Mouse (Mus musculus) midbrain, embryonic 15.5 days (tissue): ENCODE results near the gene Sult1a1. TPM values are rescaled to one million over a fixed set of nuclear protein-coding genes. Genes with fewer than 3 reads are reported as not detected.
"Not testable (repeated sequence)": the region's sequence is repeated elsewhere in the genome, so short reads cannot be mapped to it uniquely, and the experiment has no call there.

Experiments used
- ATAC-seq: fragments of 200-750 bp; cut with Nextera tagmentation; replicated peaks from 2 replicates; pipeline ENCODE4 v1.8.0; 2017; ENCODE audit warnings: moderate TSS enrichment
- H3K27ac ChIP-seq: fragments of 300-500 bp; sonication (generic); 2 replicates; pipeline ENCODE4 v1.5.1; 2015; ENCODE audit warnings: mild to moderate bottlenecking, inconsistent platforms
- H3K27me3 ChIP-seq: fragments of 300-500 bp; sonication (generic); replicated peaks from 2 replicates; pipeline ENCODE4 v1.6.1; 2015; ENCODE audit warnings: inconsistent platforms
- H3K36me3 ChIP-seq: fragments of 300-500 bp; sonication (generic); replicated peaks from 2 replicates; pipeline ENCODE4 v1.6.1; 2015; ENCODE audit warnings: inconsistent platforms
- H3K4me1 ChIP-seq: fragments of 300-500 bp; sonication (generic); 2 replicates; pipeline ENCODE4 v1.6.1; 2015; ENCODE audit warnings: inconsistent platforms
- H3K4me2 ChIP-seq: fragments of 300-500 bp; sonication (generic); 2 replicates; pipeline ENCODE4 v1.6.1; 2015; ENCODE audit warnings: inconsistent platforms, mild to moderate bottlenecking, moderate library complexity
- H3K4me3 ChIP-seq: fragments of 300-500 bp; sonication (generic); 2 replicates; pipeline ENCODE4 v1.5.1; 2015; ENCODE audit warnings: mild to moderate bottlenecking, inconsistent platforms
- H3K9ac ChIP-seq: fragments of 300-500 bp; sonication (generic); 2 replicates; pipeline ENCODE4 v1.6.1; 2015; ENCODE audit warnings: mild to moderate bottlenecking, inconsistent platforms
- H3K9me3 ChIP-seq: fragments of 300-500 bp; sonication (generic); 2 replicates; pipeline ENCODE4 v1.6.1; 2016; ENCODE audit warnings: inconsistent platforms
- WGBS: fragments of 180-500 bp; shearing (Covaris S2); methylation state at CpG from one replicate; pipeline ENCODE4 v1.1.7; 2015; ENCODE audit warnings: mixed read lengths; 5-methylcytosine and 5-hydroxymethylcytosine counted together
- polyA plus RNA-seq: library from polyadenylated mRNA; unstranded; fragments of >200 nt; fragmentation: Nextera tagmentation; extraction: Ambion mirVana; gene quantifications from 2 replicates; pipeline ENCODE4 v1.2.1, GENCODE M21; 2015

The Sult1a1 gene
- polyA plus RNA-seq, 1 experiment from 2014 or later: 8.9 TPM

DNA sequence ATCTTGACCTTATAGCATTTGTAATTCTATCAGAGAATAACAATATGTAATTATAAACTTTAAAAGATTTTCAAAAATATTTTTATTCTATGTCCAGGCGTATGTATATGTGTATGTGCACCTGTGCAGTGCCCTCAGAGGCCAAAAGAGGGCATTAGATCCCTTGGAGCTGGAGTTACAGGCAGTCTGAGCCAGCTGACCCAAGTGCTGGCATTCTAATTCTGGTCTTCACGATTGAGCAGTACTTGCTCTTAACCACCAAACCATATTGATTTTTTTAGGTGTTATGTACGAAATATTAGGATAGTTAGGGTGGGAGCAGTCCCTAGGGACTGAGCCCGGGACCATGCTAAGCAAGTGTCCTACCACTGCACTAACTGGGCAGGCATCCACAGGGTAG is 27.7 kb downstream of the Sult1a1 start:
- peaks cover 15% of the 10 kb centered on the region for H3K4me1 ChIP-seq
- WGBS: 80% methylated on average over 4 of the region's 4 CpGs
- H3K9ac ChIP-seq: no peak overlapping the region
- H3K4me2 ChIP-seq: peak overlapping the region; percentile 58
- H3K27ac ChIP-seq: peak overlapping the region; percentile 95
- no peak for ATAC-seq
- no peaks in the 10 kb centered on the region for H3K27me3 ChIP-seq
- H3K4me3 ChIP-seq: peak overlapping the region; percentile 64
- H3K36me3 ChIP-seq: no peaks in the 10 kb centered on the region
- no peaks in the 10 kb centered on the region for H3K9me3 ChIP-seq

DNA sequence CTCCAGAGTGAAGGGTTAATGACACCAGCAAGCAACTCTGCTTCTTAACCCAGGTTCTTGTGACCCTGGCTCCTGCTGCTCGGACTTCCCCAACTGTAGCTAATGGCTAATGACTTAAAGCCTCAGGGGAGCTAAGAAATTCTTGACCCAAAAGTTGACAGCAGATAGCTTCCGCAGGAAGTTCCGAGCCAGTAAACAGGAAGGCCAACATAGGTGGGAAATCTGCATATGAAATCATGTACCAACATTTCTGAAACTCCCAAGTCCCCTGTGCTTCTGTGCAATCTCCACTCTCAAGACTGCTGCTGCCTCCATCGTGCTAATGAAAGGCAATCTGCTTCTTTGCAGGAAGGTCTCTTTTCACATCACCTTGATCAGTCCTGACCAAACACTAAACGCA is 30.5 kb downstream of the Sult1a1 start:
- no peak for ATAC-seq
- Histone ChIP-seq H3K36me3 (no peaks in the 10 kb centered on the region), H3K4me1 (peaks cover 13% of the 10 kb centered on the region; the same call in 1 of the 2 replicates), H3K27me3 (no peaks in the 10 kb centered on the region), H3K9me3 (no peaks in the 10 kb centered on the region), H3K4me3 (no peak overlapping the region), H3K9ac (no peak overlapping the region), H3K27ac (no peak overlapping the region), H3K4me2 (no peak overlapping the region)
- 68% methylated on average over 5 of the region's 5 CpGs for WGBS

GRCm38 (mm10) chr7:126644914-126645313 is 31.3 kb downstream of the Sult1a1 start:
- H3K27ac ChIP-seq: no peak overlapping the region
- no peak for ATAC-seq
- no peaks in the 10 kb centered on the region for H3K27me3 ChIP-seq
- H3K9ac ChIP-seq: no peak overlapping the region
- H3K36me3 ChIP-seq: no peaks in the 10 kb centered on the region
- H3K9me3 ChIP-seq: no peaks in the 10 kb centered on the region
- H3K4me2 ChIP-seq: no peak overlapping the region
- peaks cover 8% of the 10 kb centered on the region; the same call in 1 of the 2 replicates for H3K4me1 ChIP-seq
- no peak overlapping the region for H3K4me3 ChIP-seq

DNA sequence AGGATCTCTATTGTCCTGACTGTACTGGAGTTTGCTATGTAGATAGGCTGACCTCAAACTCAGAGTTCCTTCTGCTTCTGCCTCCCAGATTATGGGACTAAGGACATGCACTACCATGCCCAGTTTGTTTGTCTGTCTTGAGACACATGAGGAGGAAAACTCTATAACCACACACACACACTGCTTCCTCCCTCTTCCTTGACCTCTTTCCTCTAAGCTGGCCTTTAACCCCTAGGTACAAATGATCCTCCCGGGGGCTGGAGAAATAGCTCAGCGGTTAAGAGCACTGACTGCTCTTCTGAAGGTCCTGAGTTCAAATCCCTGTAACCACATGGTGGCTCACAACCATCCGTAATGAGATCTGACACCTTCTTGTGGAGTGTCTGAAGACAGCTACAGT is 31.9 kb downstream of the Sult1a1 start:
- H3K27me3 ChIP-seq: no peaks in the 10 kb centered on the region
- ATAC-seq: no peak
- no peak overlapping the region for H3K9ac ChIP-seq
- H3K4me3 ChIP-seq: no peak overlapping the region
- H3K4me2 ChIP-seq: no peak overlapping the region
- no peaks in the 10 kb centered on the region for H3K36me3 ChIP-seq
- no peaks in the 10 kb centered on the region for H3K9me3 ChIP-seq
- peaks cover 7% of the 10 kb centered on the region; the same call in 1 of the 2 replicates for H3K4me1 ChIP-seq
- H3K27ac ChIP-seq: no peak overlapping the region
- 74% methylated on average over 3 of the region's 3 CpGs for WGBS

GRCm38 (mm10) chr7:126643244-126643617 is 33.0 kb downstream of the Sult1a1 start:
- not testable (repeated sequence) for H3K4me1 ChIP-seq, H3K9me3 ChIP-seq, H3K27me3 ChIP-seq, H3K36me3 ChIP-seq, H3K4me3 ChIP-seq, H3K9ac ChIP-seq, ATAC-seq, H3K27ac ChIP-seq, H3K4me2 ChIP-seq
- WGBS: 55% methylated on average over 3 of the region's 3 CpGs

DNA sequence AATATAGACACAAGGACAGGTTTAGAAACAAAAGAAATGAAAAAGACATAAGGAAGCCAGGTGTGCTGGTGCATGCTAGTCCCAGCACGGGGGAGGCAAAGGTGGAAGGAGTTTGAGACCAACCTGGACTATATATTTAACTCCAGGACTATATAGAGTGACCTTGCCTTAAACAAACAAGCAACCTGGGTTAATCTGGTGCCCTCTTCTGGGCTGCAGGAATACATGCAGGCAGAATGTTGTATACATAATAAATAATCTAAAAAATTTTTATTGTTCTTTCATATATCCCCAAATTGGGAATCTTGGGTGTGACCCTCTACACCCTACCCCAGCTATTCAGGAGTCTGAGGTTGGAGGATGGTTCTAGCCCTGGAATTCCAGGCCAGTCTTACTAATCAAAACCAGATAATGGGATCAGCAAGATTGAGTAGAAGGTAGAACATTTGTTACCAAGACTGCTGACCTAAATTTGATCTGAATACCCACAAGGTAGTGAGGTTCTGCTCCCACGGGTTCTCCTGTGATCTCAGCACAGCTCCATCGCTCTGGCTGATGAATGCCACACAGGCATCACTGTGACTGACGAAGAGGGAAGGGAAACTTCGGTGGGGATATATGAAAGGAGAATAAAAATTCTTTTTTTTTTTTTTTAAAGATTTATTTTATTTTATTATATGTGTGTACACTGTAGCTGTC is 33.5 kb downstream of the Sult1a1 start:
- H3K4me1 ChIP-seq: no peaks in the 10 kb centered on the region
- H3K4me3 ChIP-seq: no peak overlapping the region
- H3K9me3 ChIP-seq: no peaks in the 10 kb centered on the region
- 74% methylated on average over 5 of the region's 5 CpGs for WGBS
- H3K27ac ChIP-seq: no peak overlapping the region
- no peak overlapping the region for H3K4me2 ChIP-seq
- ATAC-seq: no peak
- no peak overlapping the region for H3K9ac ChIP-seq
- no peaks in the 10 kb centered on the region for H3K27me3 ChIP-seq
- H3K36me3 ChIP-seq: no peaks in the 10 kb centered on the region

- whole genome bisulfite sequencing: 20% methylated on average over 4 of the region's 4 CpGs
- H3K9me3 ChIP-seq: no peaks in the 10 kb centered on the region
- H3K36me3 ChIP-seq: no peaks in the 10 kb centered on the region
- no peak overlapping the region for H3K27ac ChIP-seq
- H3K9ac ChIP-seq: no peak overlapping the region
- no peak overlapping the region for H3K4me2 ChIP-seq
- no peak overlapping the region for H3K4me3 ChIP-seq
- ATAC-seq: no peak
- no peaks in the 10 kb centered on the region for H3K27me3 ChIP-seq
- no peaks in the 10 kb centered on the region for H3K4me1 ChIP-seq
Observed at GRCm38 (mm10) chr7:126636733-126637520, 39.3 kb downstream of the Sult1a1 start.

DNA sequence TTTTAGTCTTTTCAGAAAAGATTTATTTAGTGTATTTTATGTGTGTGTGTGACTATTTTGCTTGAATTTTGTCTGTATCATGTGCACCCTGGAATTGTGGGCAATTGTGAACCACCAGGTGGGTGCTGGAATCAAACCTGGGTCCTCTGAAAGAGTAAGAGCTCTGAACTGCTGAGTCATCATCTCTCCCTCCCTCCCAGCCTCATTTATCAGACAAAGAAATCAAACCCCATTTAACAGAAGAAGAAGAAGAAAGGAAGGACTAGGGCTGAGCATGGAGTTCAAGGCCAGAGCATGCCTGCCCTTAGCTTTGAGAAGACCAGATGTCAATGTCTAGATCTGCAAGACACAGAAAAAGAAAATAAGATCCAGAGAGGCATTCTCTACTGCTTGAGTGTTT is 40.9 kb downstream of the Sult1a1 start:
- Histone ChIP-seq H3K9ac (no peak overlapping the region), H3K4me2 (no peak overlapping the region), H3K27me3 (no peaks in the 10 kb centered on the region), H3K4me1 (no peaks in the 10 kb centered on the region), H3K4me3 (no peak overlapping the region), H3K9me3 (no peaks in the 10 kb centered on the region), H3K36me3 (no peaks in the 10 kb centered on the region), H3K27ac (no peak overlapping the region)
- ATAC-seq: no peak

DNA sequence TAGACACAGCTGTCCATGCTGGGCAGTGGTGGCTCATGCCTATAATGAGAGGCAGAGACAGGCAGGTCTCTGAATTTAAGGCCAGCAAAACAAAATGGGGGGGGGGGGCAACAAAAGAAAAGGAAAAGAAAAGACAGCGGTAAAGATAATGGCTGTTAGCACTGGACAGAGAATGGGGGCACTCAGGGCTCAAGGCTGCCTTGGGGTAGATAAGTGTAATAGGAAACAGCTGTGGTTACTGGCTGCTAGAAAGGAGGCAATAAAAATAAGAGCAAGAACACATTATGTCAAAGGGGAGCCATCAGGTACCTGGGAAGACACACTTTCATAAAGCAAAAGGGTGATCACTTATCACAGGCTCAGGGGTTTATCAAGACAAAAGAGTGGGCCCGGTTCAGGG is 43.8 kb downstream of the Sult1a1 start:
- ATAC-seq: no peak
- 87% methylated on average over 2 of the region's 2 CpGs for WGBS

GRCm38 (mm10) chr7:126630824-126631518 is 45.3 kb downstream of the Sult1a1 start, which contains the start of gene Nupr1:
Gene Nupr1, minus strand, starts transcription at chr7:126630861.
- ATAC-seq: no peak
- Histone ChIP-seq H3K4me3 (no peak within 1 kb of the TSS), H3K27ac (no peak within 1 kb of the TSS), H3K27me3 (no peaks in the 10 kb centered on the region), H3K9ac (no peak within 1 kb of the TSS), H3K9me3 (no peaks in the 10 kb centered on the region), H3K4me1 (no peaks in the 10 kb centered on the region), H3K36me3 (no peaks in the 10 kb centered on the region), H3K4me2 (no peak within 1 kb of the TSS)
- 88% methylated on average over 4 of the region's 4 CpGs for WGBS

More for the DNA sequence above, 43.8 kb downstream of the Sult1a1 start:
- Histone ChIP-seq H3K4me2 (no peak overlapping the region), H3K4me3 (no peak overlapping the region), H3K27ac (no peak overlapping the region), H3K9me3 (no peaks in the 10 kb centered on the region), H3K4me1 (no peaks in the 10 kb centered on the region), H3K9ac (no peak overlapping the region), H3K27me3 (no peaks in the 10 kb centered on the region), H3K36me3 (no peaks in the 10 kb centered on the region)

DNA sequence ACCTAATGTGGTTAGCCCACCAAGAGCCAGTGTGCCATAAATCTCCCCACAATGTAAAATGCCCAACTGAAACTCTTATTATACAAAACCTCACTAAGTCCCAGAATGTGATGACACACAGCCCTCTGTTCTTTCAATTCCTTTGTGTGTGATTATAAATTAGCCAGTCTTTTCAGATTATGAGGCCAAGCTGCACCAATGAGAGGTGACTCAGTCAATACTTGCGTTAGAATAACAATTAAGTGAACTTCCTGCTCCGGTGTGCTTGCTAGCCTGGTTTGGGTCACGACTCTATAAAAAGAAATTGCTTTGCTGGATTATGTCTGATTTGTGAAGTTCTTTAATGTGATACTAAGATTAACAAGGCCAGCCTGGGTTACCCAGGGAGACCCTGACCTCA is 46.3 kb downstream of the Sult1a1 start:
- Histone ChIP-seq H3K36me3 (no peaks in the 10 kb centered on the region), H3K27me3 (no peaks in the 10 kb centered on the region), H3K4me2 (no peak overlapping the region), H3K9ac (no peak overlapping the region), H3K27ac (no peak overlapping the region), H3K4me1 (no peaks in the 10 kb centered on the region), H3K9me3 (no peaks in the 10 kb centered on the region), H3K4me3 (no peak overlapping the region)
- WGBS: 31% methylated on average over 3 of the region's 3 CpGs
- no peak for ATAC-seq

DNA sequence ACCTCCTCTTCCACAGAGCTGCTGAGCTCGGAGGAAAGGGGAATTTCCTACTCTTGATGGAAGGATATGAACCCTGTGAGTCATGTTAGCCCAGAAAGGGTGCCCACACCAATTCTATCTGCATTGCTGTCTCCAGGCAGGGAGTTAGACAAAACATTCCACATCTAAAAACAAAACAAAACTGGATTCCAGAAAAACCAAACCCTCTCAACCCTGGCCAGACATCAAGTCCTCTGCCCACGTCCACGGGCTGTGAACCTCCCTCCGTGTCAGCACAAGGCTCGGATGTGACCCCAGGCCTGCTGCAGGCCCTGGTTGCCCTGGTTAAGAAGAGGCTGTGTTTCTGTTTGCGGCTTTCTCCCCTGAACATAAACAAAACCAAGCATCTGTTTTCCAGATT is 48.1 kb downstream of the Sult1a1 start:
- Histone ChIP-seq H3K4me1 (no peaks in the 10 kb centered on the region), H3K27ac (no peak overlapping the region), H3K4me3 (no peak overlapping the region), H3K9me3 (no peaks in the 10 kb centered on the region), H3K36me3 (no peaks in the 10 kb centered on the region), H3K27me3 (no peaks in the 10 kb centered on the region), H3K9ac (no peak overlapping the region), H3K4me2 (no peak overlapping the region)
- ATAC-seq: no peak
- 76% methylated on average over 6 of the region's 6 CpGs for WGBS
